Mouse (Mus musculus) regulatory T cell (primary cell): ENCODE data around the gene Sult6b2.

Experiments used
- in situ Hi-C: fragments of 300-600 bp; cut with MboI, MseI; formaldehyde crosslinking; loops from one replicate; pipeline ENCODE4 v1.15.1; 2025; ENCODE audit warnings: high pct_unique_total_duplicates

The Sult6b2 gene

GRCm38 (mm10) chr6:142779812-142780573 is 24.3 kb downstream of the Sult6b2 start:
- in situ Hi-C loops, result loop anchor here (5.0 to 10.0 kb wide), 2 partner anchors 37 to 405 kb away; no protein-coding TSS in a partner anchor

- in situ Hi-C loops, result loop anchor here (10.0 kb wide), 1 partner anchor 406 kb away; no protein-coding TSS in a partner anchor
These were observed 25.1 kb downstream of the Sult6b2 start for GRCm38 (mm10) chr6:142779045-142779811.

GRCm38 (mm10) chr6:142776935-142777334 is 27.4 kb downstream of the Sult6b2 start:
- in situ Hi-C loops, result loop anchor here (10.0 kb wide), 1 partner anchor 408 kb away; no protein-coding TSS in a partner anchor

- in situ Hi-C loops, result loop anchor here (10.0 kb wide), 1 partner anchor 411 kb away; no protein-coding TSS in a partner anchor
These were observed 30.7 kb downstream of the Sult6b2 start for GRCm38 (mm10) chr6:142773566-142773965.

- in situ Hi-C loops, result loop anchor here (10.0 kb wide), 1 partner anchor 413 kb away; no protein-coding TSS in a partner anchor
These were observed 32.7 kb downstream of the Sult6b2 start for GRCm38 (mm10) chr6:142771643-142772042.

GRCm38 (mm10) chr6:142769896-142770295 is 34.4 kb downstream of the Sult6b2 start:
- in situ Hi-C loops, result loop anchor here (10.0 kb wide), 2 partner anchors 205 to 415 kb away; no protein-coding TSS in a partner anchor

GRCm38 (mm10) chr6:142767305-142767704 is 37.0 kb downstream of the Sult6b2 start:
- in situ Hi-C loops, result loop anchor here (10.0 kb wide), 1 partner anchor 207 kb away; no protein-coding TSS in a partner anchor

GRCm38 (mm10) chr6:142764933-142765332 is 39.4 kb downstream of the Sult6b2 start:
- in situ Hi-C loops, result loop anchor here (10.0 kb wide), 1 partner anchor 210 kb away; no protein-coding TSS in a partner anchor

GRCm38 (mm10) chr6:142759633-142760032 is 44.7 kb downstream of the Sult6b2 start:
- in situ Hi-C loops, result loop anchor here (10.0 kb wide), 1 partner anchor 215 kb away; no protein-coding TSS in a partner anchor

GRCm38 (mm10) chr6:142758562-142758961 is 45.7 kb downstream of the Sult6b2 start:
- in situ Hi-C loops, result no loop called here

GRCm38 (mm10) chr6:142757976-142758375 is 46.3 kb downstream of the Sult6b2 start:
- in situ Hi-C loops, result no loop called here

- in situ Hi-C loops, result no loop called here
These were observed 46.9 kb downstream of the Sult6b2 start for GRCm38 (mm10) chr6:142757334-142757965.

- in situ Hi-C loops, result no loop called here
These were observed 47.6 kb downstream of the Sult6b2 start, which contains the start of gene Cmas for GRCm38 (mm10) chr6:142756507-142757333. Gene Cmas, plus strand, starts transcription at chr6:142756686.

- in situ Hi-C loops, result no loop called here
These were observed 51.7 kb downstream of the Sult6b2 start for GRCm38 (mm10) chr6:142752331-142753246.

GRCm38 (mm10) chr6:142751365-142751764 is 52.9 kb downstream of the Sult6b2 start:
- in situ Hi-C loops, result no loop called here

GRCm38 (mm10) chr6:142748057-142748708 is 56.1 kb downstream of the Sult6b2 start:
- in situ Hi-C loops, result no loop called here

GRCm38 (mm10) chr6:142747165-142747564 is 57.1 kb downstream of the Sult6b2 start:
- in situ Hi-C loops, result no loop called here

GRCm38 (mm10) chr6:142746765-142747164 is 57.5 kb downstream of the Sult6b2 start:
- in situ Hi-C loops, result no loop called here

- in situ Hi-C loops, result no loop called here
These were observed 58.8 kb downstream of the Sult6b2 start for GRCm38 (mm10) chr6:142745484-142745883.
